Mouse (Mus musculus) stomach, postnatal 0 days (tissue): ENCODE data around the gene Rreb1. TPM values are rescaled to one million over a fixed set of nuclear protein-coding genes. Genes with fewer than 3 reads are reported as not detected.

ENCODE experiments used
- ATAC-seq: fragments of 200-750 bp; cut with Nextera tagmentation; 2 replicates; pipeline ENCODE4 v1.8.0; 2017; ENCODE audit not compliant: low FRiP score, low TSS enrichment
- DNase-seq: peaks from one replicate; pipeline ENCODE4 v3.0.0-alpha.2; 2016; ENCODE audit warnings: low spot score
- H3K27ac ChIP-seq: fragments of 300-500 bp; sonication (generic); replicated peaks from 2 replicates; pipeline ENCODE4 v1.5.1; 2014; ENCODE audit warnings: mild to moderate bottlenecking, control low read depth
- H3K27me3 ChIP-seq: fragments of 300-500 bp; sonication (generic); 2 replicates; pipeline ENCODE4 v1.6.1; 2014; ENCODE audit warnings: low read length; ENCODE audit not compliant: control insufficient read depth, insufficient read depth
- H3K36me3 ChIP-seq: fragments of 300-500 bp; sonication (generic); 2 replicates; pipeline ENCODE4 v1.6.1; 2014; ENCODE audit warnings: low read length, mixed read lengths; ENCODE audit not compliant: control insufficient read depth, insufficient read depth
- H3K4me1 ChIP-seq: fragments of 300-500 bp; sonication (generic); replicated peaks from 2 replicates; pipeline ENCODE4 v1.6.1; 2014; ENCODE audit warnings: antibody characterized with exemption; ENCODE audit not compliant: control insufficient read depth, insufficient read depth
- H3K4me2 ChIP-seq: fragments of 300-500 bp; sonication (generic); replicated peaks from 2 replicates; pipeline ENCODE4 v1.6.1; 2014; ENCODE audit warnings: low read depth, mild to moderate bottlenecking, control low read depth, moderate library complexity
- H3K4me3 ChIP-seq: fragments of 300-500 bp; sonication (generic); 2 replicates; pipeline ENCODE4 v1.5.1; 2014; ENCODE audit warnings: low read depth, low read length, control low read depth
- H3K9ac ChIP-seq: fragments of 300-500 bp; sonication (generic); 2 replicates; pipeline ENCODE4 v1.6.1; 2014; ENCODE audit warnings: mild to moderate bottlenecking, low read length, control low read depth, mixed read lengths
- H3K9me3 ChIP-seq: fragments of 300-500 bp; sonication (generic); 2 replicates; pipeline ENCODE4 v1.6.1; 2016; ENCODE audit warnings: low read length; ENCODE audit not compliant: control insufficient read depth
- CTCF ChIP-seq: IDR thresholded peaks from 2 replicates; pipeline ENCODE4 v1.5.1; 2016; ENCODE audit warnings: antibody characterized with exemption, low read depth, mild to moderate bottlenecking, moderate library complexity
- EP300 ChIP-seq: optimal IDR thresholded peaks from 2 replicates; pipeline ENCODE3; 2016; ENCODE audit warnings: antibody characterized with exemption
- WGBS: fragments of 180-500 bp; shearing (Covaris S2); extraction: QIAGEN DNeasy Blood & Tissue Kit; methylation state at CpG from one replicate; pipeline ENCODE4 v1.1.7; 2014; 5-methylcytosine and 5-hydroxymethylcytosine counted together
- polyA plus RNA-seq: library from polyadenylated mRNA; unstranded; fragments of >200 nt; fragmentation: Nextera tagmentation; extraction: Ambion mirVana; gene quantifications from 2 replicates; pipeline ENCODE4 v1.2.1, GENCODE M21; 2015

Rreb1 gene
- polyA plus RNA-seq, 1 experiment from 2014 or later = 6.0 TPM

DNA sequence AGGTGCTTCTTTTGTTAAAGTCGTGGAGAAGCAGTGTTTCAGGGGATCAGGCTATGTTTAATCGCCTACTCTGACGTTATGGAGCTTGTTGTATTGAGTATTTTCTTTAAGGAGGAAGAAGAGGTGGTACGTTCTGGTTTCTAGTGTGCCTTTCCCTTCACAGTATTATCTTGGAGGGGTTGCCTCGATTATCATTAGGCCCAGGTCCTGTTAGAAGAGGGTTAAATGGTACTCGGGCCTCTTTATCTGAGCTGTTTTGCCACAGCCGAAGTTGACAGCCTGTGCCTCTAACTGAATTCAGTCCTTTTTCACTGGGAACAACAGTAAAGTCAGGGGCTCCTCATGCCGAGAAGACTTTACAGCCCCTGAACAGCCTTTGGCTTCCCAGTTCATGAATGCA, 81.6 kb downstream of the Rreb1 start:
- Histone ChIP-seq H3K9me3 (no peaks in the 10 kb centered on the region), H3K4me3 (no peak overlapping the region), H3K27me3 (no peaks in the 10 kb centered on the region), H3K4me2 (no peak overlapping the region), H3K27ac (no peak overlapping the region), H3K36me3 (no peaks in the 10 kb centered on the region), H3K9ac (no peak overlapping the region), H3K4me1 (peaks cover 16% of the 10 kb centered on the region)
- 56% methylated on average over 8 of the region's 8 CpGs for WGBS
- TF ChIP-seq CTCF (no peak), EP300 (no peak)
- no peak for DNase-seq
- no peak for ATAC-seq

DNA sequence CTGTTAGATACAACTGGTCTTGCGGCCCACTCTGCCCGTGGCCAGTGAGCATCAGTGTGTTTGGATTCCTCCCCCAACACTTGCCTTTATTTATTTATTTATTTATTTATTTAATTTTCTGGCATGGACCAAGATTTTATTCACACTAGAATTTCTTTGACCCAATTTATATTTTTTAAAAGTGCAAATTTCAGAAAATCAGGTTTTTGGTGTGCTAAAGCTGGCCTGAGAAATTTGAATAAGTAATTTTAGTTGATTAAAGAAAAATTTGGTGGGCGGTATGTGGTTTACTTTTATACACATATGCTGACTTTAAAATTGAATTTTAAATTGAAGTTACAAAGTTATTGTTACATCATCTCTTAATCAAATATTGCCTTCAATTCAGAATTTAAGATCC, 82.0 kb downstream of the Rreb1 start:
- 86% methylated on average over 3 of the region's 3 CpGs for WGBS
- Histone ChIP-seq H3K4me3 (no peak overlapping the region), H3K9me3 (no peaks in the 10 kb centered on the region), H3K4me1 (peaks cover 14% of the 10 kb centered on the region), H3K4me2 (no peak overlapping the region), H3K36me3 (no peaks in the 10 kb centered on the region), H3K27me3 (no peaks in the 10 kb centered on the region), H3K9ac (no peak overlapping the region), H3K27ac (no peak overlapping the region)
- TF ChIP-seq EP300 (no peak), CTCF (no peak)
- DNase-seq (no peak), ATAC-seq (no peak)

DNA sequence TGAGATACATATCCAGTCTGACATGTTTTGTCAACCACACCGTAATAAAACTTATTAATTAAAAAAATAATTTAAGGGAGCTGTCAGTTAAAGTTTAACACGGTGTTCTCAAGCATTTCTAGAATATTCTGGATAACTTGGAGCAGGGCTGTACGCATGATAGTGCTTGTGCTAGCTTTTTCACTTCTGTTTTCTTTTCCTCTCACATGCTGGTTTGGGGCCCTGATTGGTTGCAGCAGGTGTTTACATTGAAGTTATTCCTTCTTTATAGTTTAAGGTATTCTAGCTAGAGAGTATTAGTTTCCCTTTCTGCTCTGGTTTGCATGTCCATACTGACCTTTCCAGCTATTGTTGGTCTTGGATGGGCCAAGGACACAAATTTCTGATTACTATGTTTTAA, 82.6 kb downstream of the Rreb1 start:
- H3K9me3 ChIP-seq = no peaks in the 10 kb centered on the region
- H3K4me2 ChIP-seq = no peak overlapping the region
- WGBS = 46% methylated on average over 3 of the region's 3 CpGs
- peaks cover 14% of the 10 kb centered on the region for H3K4me1 ChIP-seq
- H3K4me3 ChIP-seq = no peak overlapping the region
- no peaks in the 10 kb centered on the region for H3K36me3 ChIP-seq
- no peak overlapping the region for H3K9ac ChIP-seq
- TF ChIP-seq CTCF = no peak
- no peak for TF ChIP-seq EP300
- H3K27ac ChIP-seq = peak overlapping the region; percentile 81; the same call in 1 of the 2 replicates
- H3K27me3 ChIP-seq = no peaks in the 10 kb centered on the region
- ATAC-seq = no peak
- no peak for DNase-seq

DNA sequence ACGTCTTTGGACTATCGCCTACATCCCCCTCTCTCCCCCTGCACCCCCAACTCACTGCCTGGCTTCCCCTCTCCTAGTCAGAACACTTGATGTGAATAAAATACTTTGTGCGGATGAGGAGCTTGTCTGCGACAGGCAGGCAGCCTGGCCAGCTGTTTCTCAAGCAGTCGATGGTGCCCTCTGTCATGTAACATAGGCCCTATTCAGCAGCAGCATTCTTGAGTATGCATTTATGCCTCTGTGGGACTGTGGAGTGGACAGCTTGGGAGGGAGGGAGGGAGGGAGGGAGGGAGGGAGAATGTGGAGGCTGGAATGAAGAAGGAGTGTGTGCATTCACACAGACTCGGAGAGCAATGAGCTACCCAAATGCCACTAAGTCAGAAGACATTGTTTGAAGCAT, 84.3 kb downstream of the Rreb1 start:
- ATAC-seq = no peak; the same call in 1 of the 2 replicates
- H3K9me3 ChIP-seq = no peaks in the 10 kb centered on the region
- H3K27ac ChIP-seq = peak overlapping the region; percentile 81
- WGBS = 14% methylated on average over 6 of the region's 6 CpGs
- H3K4me2 ChIP-seq = no peak overlapping the region
- H3K4me1 ChIP-seq = peaks cover 17% of the 10 kb centered on the region
- no peak overlapping the region for H3K4me3 ChIP-seq
- H3K27me3 ChIP-seq = no peaks in the 10 kb centered on the region
- TF ChIP-seq EP300 = no peak
- no peak for TF ChIP-seq CTCF
- DNase-seq = no peak
- H3K9ac ChIP-seq = no peak overlapping the region
- no peaks in the 10 kb centered on the region for H3K36me3 ChIP-seq

DNA sequence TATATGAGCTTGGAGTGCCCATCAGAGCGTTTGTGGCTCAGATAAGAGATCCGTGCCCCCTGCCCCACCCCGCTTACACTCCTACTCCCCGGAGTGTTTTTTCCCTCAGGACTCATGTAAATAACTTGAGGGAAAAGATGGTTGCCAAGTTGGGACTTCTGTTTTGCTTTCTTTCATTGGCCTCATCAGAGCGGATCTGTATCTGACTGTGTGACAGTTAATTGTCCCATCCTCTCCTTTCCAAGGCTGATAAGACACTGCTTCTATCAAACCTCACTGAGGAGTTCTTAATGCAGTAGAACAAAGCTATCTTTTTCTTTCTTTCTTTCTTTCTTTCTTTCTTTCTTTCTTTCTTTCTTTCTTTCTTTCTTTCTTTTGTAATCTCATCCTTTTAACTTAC, 85.4 kb downstream of the Rreb1 start:
- Histone ChIP-seq H3K4me1 (peaks cover 11% of the 10 kb centered on the region), H3K9ac (no peak overlapping the region), H3K27ac (peak overlapping the region; percentile 81), H3K27me3 (no peaks in the 10 kb centered on the region), H3K4me2 (no peak overlapping the region), H3K36me3 (no peaks in the 10 kb centered on the region), H3K9me3 (no peaks in the 10 kb centered on the region), H3K4me3 (no peak overlapping the region)
- TF ChIP-seq CTCF (no peak), EP300 (no peak)
- DNase-seq (no peak), ATAC-seq (no peak)
- WGBS = 61% methylated on average over 5 of the region's 5 CpGs

DNA sequence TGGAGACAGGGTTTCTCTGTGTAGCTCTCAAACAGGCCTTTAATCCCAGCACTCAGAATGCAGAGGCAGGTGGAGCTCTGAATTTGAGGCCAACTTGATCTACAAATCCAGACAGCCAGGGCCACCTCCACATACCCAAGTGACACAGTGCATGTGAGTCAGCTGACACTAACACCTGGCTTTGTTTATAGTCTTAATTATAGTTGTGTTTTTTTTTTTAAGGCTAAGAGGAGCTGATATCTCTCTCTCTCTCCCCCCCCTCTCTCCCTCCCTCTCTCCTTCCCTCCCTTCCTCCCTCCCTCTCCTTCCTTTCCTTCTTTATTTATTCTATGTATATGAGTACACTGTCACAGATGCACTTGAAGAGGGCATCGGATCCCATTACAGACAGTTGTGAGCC, 86.5 kb downstream of the Rreb1 start:
- Histone ChIP-seq H3K27me3 (no peaks in the 10 kb centered on the region), H3K4me1 (peaks cover 11% of the 10 kb centered on the region; the same call in 1 of the 2 replicates), H3K9ac (no peak overlapping the region), H3K4me3 (no peak overlapping the region), H3K36me3 (no peaks in the 10 kb centered on the region), H3K9me3 (no peaks in the 10 kb centered on the region), H3K4me2 (no peak overlapping the region), H3K27ac (no peak overlapping the region)
- DNase-seq = no peak
- TF ChIP-seq CTCF (no peak), EP300 (no peak)
- no peak for ATAC-seq
- 79% methylated on average over 1 of the region's 1 CpGs for WGBS
